Mouse (Mus musculus) intestine, embryonic 16.5 days (tissue): ENCODE data around the gene AC131692.1. TPM values are rescaled to one million over a fixed set of nuclear protein-coding genes. Genes with fewer than 3 reads are reported as not detected.

Source experiments
- ATAC-seq: fragments of 200-750 bp; cut with Nextera tagmentation; 2 replicates; pipeline ENCODE4 v1.8.0; 2017; ENCODE audit warnings: moderate TSS enrichment, moderate library complexity
- H3K27ac ChIP-seq: fragments of 300-500 bp; sonication (generic); 2 replicates; pipeline ENCODE4 v1.5.1; 2014; ENCODE audit warnings: mild to moderate bottlenecking, low read length
- H3K27me3 ChIP-seq: fragments of 300-500 bp; sonication (generic); replicated peaks from 2 replicates; pipeline ENCODE4 v1.6.1; 2014; ENCODE audit warnings: low read length, control low read depth, mixed read lengths; ENCODE audit not compliant: control insufficient read depth, insufficient read depth
- H3K36me3 ChIP-seq: fragments of 300-500 bp; sonication (generic); 2 replicates; pipeline ENCODE4 v1.6.1; 2014; ENCODE audit warnings: low read length, control low read depth; ENCODE audit not compliant: control insufficient read depth, insufficient read depth
- H3K4me1 ChIP-seq: fragments of 300-500 bp; sonication (generic); 2 replicates; pipeline ENCODE4 v1.6.1; 2014; ENCODE audit warnings: low read length, control low read depth, mixed read lengths; ENCODE audit not compliant: control insufficient read depth, insufficient read depth
- H3K4me2 ChIP-seq: fragments of 300-500 bp; sonication (generic); 2 replicates; pipeline ENCODE4 v1.6.1; 2014; ENCODE audit warnings: low read depth, low read length, control low read depth
- H3K4me3 ChIP-seq: fragments of 300-500 bp; sonication (generic); 2 replicates; pipeline ENCODE4 v1.5.1; 2014; ENCODE audit warnings: mild to moderate bottlenecking, low read length
- H3K9ac ChIP-seq: fragments of 300-500 bp; sonication (generic); 2 replicates; pipeline ENCODE4 v1.6.1; 2014; ENCODE audit warnings: low read depth, low read length
- H3K9me3 ChIP-seq: fragments of 300-500 bp; sonication (generic); 2 replicates; pipeline ENCODE4 v1.6.1; 2016; ENCODE audit warnings: low read length, control low read depth; ENCODE audit not compliant: control insufficient read depth
- WGBS: fragments of 180-500 bp; shearing (Covaris S2); extraction: QIAGEN DNeasy Blood & Tissue Kit; methylation state at CpG from one replicate; pipeline ENCODE4 v1.1.7; 2014; 5-methylcytosine and 5-hydroxymethylcytosine counted together
- polyA plus RNA-seq: library from polyadenylated mRNA; unstranded; fragments of >200 nt; fragmentation: Nextera tagmentation; extraction: Ambion mirVana; gene quantifications from 2 replicates; pipeline ENCODE4 v1.2.1, GENCODE M21; 2015

The AC131692.1 gene
- polyA plus RNA-seq, 1 experiment from 2014 or later: 0.28 TPM

DNA sequence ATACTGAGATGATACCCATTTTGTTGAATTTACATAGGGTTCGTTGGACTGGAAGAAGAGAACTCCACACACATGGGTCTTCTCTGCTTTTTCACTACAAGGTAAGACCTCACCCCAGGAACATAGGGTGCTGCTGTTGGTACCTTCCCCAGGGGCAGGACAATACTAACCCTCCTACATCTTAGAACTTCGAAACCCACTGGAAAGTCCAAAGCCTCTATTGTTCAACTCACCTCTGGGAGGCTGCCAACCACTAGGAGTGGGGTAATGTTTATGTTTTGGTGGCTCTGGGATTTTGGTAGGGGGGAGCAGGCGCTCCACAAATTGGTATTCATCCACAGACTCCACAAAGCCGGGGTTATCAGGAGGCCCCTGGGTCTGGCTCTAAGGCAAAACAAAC is 37.5 kb upstream of the AC131692.1 start:
- Histone ChIP-seq H3K4me3 (peak overlapping the region; percentile 83), H3K4me2 (peak overlapping the region; percentile 55), H3K4me1 (peaks cover 19% of the 10 kb centered on the region), H3K9ac (peak overlapping the region; percentile 87), H3K9me3 (no peaks in the 10 kb centered on the region), H3K36me3 (peaks cover 21% of the 10 kb centered on the region), H3K27me3 (no peaks in the 10 kb centered on the region), H3K27ac (no peak overlapping the region)
- WGBS: 45% methylated on average over 4 of the region's 4 CpGs
- ATAC-seq: no peak

DNA sequence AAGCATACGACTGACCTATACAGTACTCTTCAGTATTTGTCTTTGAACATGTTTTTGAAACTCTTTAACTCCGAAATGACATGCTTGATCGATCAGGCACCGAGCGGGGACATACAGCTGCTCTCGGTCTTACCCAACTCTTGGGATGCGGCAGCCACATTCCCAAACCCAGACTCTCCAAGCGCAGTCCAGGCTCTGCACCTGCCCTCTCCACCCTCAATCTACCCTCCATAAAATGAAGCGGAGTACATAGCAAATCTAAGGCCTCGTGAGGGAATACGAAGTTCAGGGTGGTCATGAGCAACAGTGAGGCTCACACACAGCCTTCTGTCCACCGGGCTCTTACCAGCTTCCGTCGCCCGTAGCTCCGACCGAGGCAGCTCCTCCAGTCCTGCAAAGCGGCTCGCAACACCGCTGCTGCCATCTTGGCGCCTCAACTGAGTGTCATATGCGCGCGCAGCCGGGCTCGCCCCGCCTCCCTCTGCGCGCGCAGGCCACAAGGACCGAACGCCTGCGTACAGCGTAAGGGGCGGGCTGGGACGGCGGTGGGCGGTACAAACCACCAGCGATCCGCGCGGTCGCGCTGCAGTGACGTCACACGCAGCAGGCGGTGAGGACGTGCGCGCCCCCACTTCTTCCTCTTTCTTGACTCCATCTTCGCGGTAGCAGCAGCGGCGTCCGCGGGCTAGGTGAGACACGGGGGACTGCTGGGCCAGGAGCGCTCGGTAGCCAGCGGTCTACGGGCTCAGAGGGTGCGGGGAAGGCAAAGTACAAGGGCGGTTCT is 36.7 kb upstream of the AC131692.1 start, which contains the start of the genes Mrpl49 and Fau:
Gene Mrpl49, minus strand, starts transcription at position 473 of the 784 bp plus-strand sequence.
Gene Fau, plus strand, starts transcription at position 532 of the 784 bp plus-strand sequence.
- H3K9ac ChIP-seq: peak within 1 kb of the TSS; percentile 87
- no peaks in the 10 kb centered on the region for H3K9me3 ChIP-seq
- 2% methylated on average over 63 of the region's 63 CpGs for whole genome bisulfite sequencing
- peak within 1 kb of the TSS; percentile 80 for H3K4me2 ChIP-seq
- peak; percentile 83 for ATAC-seq
- peak within 1 kb of the TSS; percentile 74 for H3K27ac ChIP-seq
- H3K4me3 ChIP-seq: peak within 1 kb of the TSS; percentile 83
- peaks cover 28% of the 10 kb centered on the region for H3K4me1 ChIP-seq
- no peaks in the 10 kb centered on the region for H3K27me3 ChIP-seq
- peaks cover 17% of the 10 kb centered on the region for H3K36me3 ChIP-seq

DNA sequence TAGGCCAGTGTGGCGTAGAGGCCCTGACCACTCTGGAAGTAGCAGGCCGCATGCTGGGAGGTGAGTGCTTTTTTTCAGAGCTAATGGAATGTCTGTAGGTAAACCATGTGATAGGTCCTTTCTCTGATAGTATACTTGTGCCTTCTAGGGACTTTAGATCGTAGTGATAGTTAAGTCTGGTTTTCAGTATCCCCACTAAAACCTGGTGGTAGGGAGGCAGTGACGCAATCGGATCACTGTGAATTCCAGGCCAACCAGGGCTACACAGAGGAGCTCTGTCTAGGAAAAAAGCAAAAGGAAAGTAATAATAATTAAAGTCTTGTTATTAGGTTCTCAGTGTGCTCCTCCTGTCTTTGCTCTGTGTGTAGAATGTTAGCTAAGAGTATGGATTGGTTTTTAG is 35.7 kb upstream of the AC131692.1 start:
- no peak for ATAC-seq
- H3K9ac ChIP-seq: peak overlapping the region; percentile 87
- H3K4me3 ChIP-seq: peak overlapping the region; percentile 83
- 23% methylated on average over 5 of the region's 5 CpGs for WGBS
- no peaks in the 10 kb centered on the region for H3K27me3 ChIP-seq
- H3K4me1 ChIP-seq: peaks cover 33% of the 10 kb centered on the region
- peak overlapping the region; percentile 74 for H3K27ac ChIP-seq
- H3K9me3 ChIP-seq: no peaks in the 10 kb centered on the region
- peaks cover 8% of the 10 kb centered on the region; the same call in 1 of the 2 replicates for H3K36me3 ChIP-seq
- peak overlapping the region; percentile 80 for H3K4me2 ChIP-seq

DNA sequence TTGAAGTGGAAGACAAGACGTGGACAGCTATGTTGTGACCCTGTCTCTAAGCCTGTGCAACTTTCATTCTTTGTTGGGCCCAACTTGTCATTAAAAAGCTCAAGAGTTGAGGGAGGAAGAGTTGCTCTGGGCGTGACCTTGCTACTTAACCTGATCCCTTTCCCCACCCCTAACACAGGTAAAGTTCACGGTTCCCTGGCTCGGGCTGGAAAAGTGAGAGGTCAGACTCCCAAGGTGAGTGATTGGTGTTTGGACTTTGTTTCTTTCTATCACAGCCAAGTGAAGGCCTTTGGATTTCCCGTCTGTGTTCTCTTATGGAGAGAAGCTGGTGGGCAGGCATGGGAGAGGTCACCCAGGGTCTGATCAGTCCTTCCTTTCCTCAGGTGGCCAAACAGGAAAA is 35.3 kb upstream of the AC131692.1 start:
- peak overlapping the region; percentile 80 for H3K4me2 ChIP-seq
- no peaks in the 10 kb centered on the region for H3K27me3 ChIP-seq
- ATAC-seq: no peak
- H3K4me3 ChIP-seq: peak overlapping the region; percentile 83
- no peaks in the 10 kb centered on the region for H3K9me3 ChIP-seq
- H3K36me3 ChIP-seq: peaks cover 7% of the 10 kb centered on the region; the same call in 1 of the 2 replicates
- peak overlapping the region; percentile 74 for H3K27ac ChIP-seq
- H3K9ac ChIP-seq: peak overlapping the region; percentile 87
- peaks cover 33% of the 10 kb centered on the region for H3K4me1 ChIP-seq
- WGBS: 65% methylated on average over 5 of the region's 5 CpGs

DNA sequence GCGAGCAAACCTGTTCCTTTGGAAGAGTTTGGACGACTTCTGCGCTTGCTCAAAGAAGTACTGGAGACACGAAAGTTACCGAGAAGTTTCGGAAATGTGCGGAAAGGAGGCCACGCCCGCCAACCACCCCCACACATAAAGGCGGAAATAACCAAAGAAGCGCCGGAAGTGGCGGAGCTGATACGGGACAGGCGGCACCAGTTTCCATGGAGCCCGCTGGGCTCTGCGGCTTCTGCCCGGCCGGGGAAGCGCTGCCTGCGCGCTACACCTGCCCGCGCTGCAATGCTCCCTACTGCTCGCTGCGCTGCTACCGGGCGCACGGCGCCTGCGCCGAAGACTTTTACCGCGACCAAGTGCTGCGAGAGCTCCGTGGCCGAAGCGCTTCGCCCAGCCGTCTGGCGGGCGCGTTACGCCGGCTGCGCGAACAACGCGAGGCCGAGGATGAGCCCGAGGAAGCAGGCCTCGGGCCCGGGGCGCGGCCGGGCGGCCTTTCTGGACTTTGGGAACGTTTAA is 33.1 kb upstream of the AC131692.1 start, which contains the start of gene Znhit2:
Gene Znhit2, plus strand, starts transcription at position 172 of the 513 bp plus-strand sequence.
- under 1% methylated on average over 58 of the region's 58 CpGs for WGBS
- peak within 1 kb of the TSS; percentile 95 for H3K9ac ChIP-seq
- H3K36me3 ChIP-seq: no peaks in the 10 kb centered on the region
- peak within 1 kb of the TSS; percentile 95 for H3K4me3 ChIP-seq
- ATAC-seq: peak; percentile 71
- no peaks in the 10 kb centered on the region for H3K27me3 ChIP-seq
- peaks cover 32% of the 10 kb centered on the region for H3K4me1 ChIP-seq
- H3K27ac ChIP-seq: peak within 1 kb of the TSS; percentile 95
- peak within 1 kb of the TSS; percentile 98 for H3K4me2 ChIP-seq
- no peaks in the 10 kb centered on the region for H3K9me3 ChIP-seq

DNA sequence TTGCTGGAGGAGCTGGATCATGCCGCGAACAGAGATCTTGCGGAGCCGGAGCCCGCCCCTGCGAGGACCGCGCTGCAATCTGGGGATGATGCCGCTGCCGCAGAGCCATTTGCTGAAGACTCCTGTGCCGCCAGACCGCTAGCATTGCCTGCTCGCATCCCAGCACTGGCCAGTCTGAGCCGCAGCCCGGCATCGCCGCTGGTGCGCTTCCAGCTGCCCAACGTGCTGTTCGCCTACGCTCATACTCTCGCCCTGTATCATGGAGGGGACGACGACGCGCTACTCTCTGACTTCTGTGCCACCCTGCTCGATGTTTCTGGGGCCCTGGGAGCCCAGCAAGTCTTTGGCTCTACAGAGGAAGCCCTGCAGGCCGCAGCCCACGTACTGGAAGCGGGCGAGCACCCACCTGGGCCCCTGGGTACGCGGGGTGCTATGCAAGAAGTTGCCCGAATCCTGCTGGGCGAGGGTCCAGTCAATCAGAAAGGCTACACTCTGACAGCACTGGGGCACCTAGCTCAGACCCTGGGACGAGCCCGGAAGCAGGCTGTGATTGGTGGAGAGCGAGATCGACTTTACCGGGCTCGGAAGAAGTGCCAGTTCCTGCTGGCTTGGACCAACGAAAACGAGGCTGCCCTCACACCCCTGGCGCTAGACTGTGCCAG is 32.4 kb upstream of the AC131692.1 start:
- peak overlapping the region; percentile 98 for H3K4me2 ChIP-seq
- peak overlapping the region; percentile 95 for H3K9ac ChIP-seq
- H3K4me1 ChIP-seq: peaks cover 32% of the 10 kb centered on the region
- no peaks in the 10 kb centered on the region for H3K27me3 ChIP-seq
- ATAC-seq: peak; percentile 11; the same call in 1 of the 2 replicates
- no peaks in the 10 kb centered on the region for H3K36me3 ChIP-seq
- H3K4me3 ChIP-seq: peak overlapping the region; percentile 95
- H3K27ac ChIP-seq: peak overlapping the region; percentile 95
- 1% methylated on average over 44 of the region's 44 CpGs for WGBS
- no peaks in the 10 kb centered on the region for H3K9me3 ChIP-seq

DNA sequence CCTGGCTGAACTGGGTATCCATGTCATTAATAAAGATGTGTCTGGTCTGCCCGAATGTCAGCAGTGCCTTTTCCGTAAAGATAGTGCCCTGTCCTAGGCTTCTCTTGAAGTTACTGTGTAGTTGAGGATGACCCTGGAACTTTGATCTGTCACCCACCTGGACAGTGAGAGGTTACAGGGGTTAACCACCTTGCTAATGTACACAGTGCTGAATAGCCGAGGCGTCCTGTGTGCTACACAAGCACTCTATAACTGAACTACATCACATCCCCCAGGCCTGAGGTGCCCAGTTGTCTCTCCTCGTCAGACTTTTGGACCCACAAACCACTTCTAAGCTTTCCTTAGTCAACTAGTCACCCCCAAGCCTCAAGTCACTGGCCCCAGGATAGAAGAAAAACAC is 31.8 kb upstream of the AC131692.1 start:
- no peaks in the 10 kb centered on the region for H3K36me3 ChIP-seq
- H3K4me1 ChIP-seq: peaks cover 37% of the 10 kb centered on the region
- no peaks in the 10 kb centered on the region for H3K27me3 ChIP-seq
- H3K4me2 ChIP-seq: peak overlapping the region; percentile 98
- ATAC-seq: no peak
- WGBS: 38% methylated on average over 5 of the region's 5 CpGs
- peak overlapping the region; percentile 95; the same call in 1 of the 2 replicates for H3K27ac ChIP-seq
- H3K9me3 ChIP-seq: no peaks in the 10 kb centered on the region
- peak overlapping the region; percentile 95 for H3K9ac ChIP-seq
- H3K4me3 ChIP-seq: peak overlapping the region; percentile 95

DNA sequence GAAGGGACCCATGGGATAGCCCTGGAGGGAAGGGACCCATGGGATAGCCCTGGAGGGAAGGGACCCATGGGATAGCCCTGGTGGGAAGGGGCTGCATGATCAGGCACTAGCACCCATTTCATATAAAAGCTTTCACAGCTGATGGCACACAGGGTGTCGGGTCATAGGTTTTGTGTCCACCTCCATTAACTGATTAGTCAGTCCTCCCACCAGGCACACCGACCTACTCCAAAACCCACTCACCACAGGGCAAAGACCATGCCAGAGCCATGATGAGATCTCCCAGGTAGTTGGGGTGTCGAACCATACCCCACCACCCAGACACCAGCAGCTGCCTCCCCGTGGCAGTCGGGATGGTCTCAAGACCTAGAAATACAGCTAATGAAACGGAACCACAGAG is 31.1 kb upstream of the AC131692.1 start:
- Histone ChIP-seq H3K27ac (no peak overlapping the region), H3K9me3 (no peaks in the 10 kb centered on the region), H3K4me3 (no peak overlapping the region), H3K27me3 (no peaks in the 10 kb centered on the region), H3K4me1 (peaks cover 39% of the 10 kb centered on the region), H3K4me2 (peak overlapping the region; percentile 98; the same call in 1 of the 2 replicates), H3K9ac (peak overlapping the region; percentile 95; the same call in 1 of the 2 replicates), H3K36me3 (no peaks in the 10 kb centered on the region)
- ATAC-seq: no peak
- 87% methylated on average over 6 of the region's 6 CpGs for WGBS

DNA sequence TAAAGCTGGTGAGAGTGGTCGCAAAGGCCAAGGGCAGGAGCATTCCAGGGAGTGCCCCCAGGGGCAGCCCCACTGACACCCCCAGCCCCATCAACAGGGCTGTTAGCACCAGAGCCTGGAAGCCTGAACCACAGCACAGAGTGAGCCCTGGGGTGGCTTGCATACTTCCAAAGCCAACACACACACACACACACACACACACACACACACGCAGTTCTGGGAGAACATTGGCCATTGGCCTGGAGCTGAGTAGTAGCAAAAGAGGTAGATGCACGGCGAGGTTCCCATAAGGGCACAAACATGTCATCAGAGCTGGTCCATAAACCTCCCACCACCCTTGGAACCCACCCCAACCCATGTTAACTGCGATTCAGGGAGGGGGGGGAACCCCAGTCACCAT is 27.6 kb upstream of the AC131692.1 start:
- H3K9ac ChIP-seq: peak overlapping the region; percentile 75
- 28% methylated on average over 5 of the region's 5 CpGs for WGBS
- no peak for ATAC-seq

More for the DNA sequence above, 27.6 kb upstream of the AC131692.1 start:
- Histone ChIP-seq H3K4me1 (peaks cover 33% of the 10 kb centered on the region), H3K36me3 (peaks cover 9% of the 10 kb centered on the region; the same call in 1 of the 2 replicates), H3K9me3 (no peaks in the 10 kb centered on the region), H3K27me3 (no peaks in the 10 kb centered on the region), H3K4me3 (peak overlapping the region; percentile 64), H3K4me2 (peak overlapping the region; percentile 94), H3K27ac (peak overlapping the region; percentile 86)
